Mouse (Mus musculus) lung, postnatal 14 days (tissue): ENCODE results near the gene Gm10471.
"Not testable (repeated sequence)": the region's sequence is repeated elsewhere in the genome, so short reads cannot be mapped to it uniquely, and the experiment has no call there.

Source experiments
- DNase-seq: peaks from one replicate; pipeline ENCODE4 v3.0.0; 2021

Gm10471 gene

GRCm38 (mm10) chr5:26089191-26089590 is at the start of gene Gm10471:
Gene Gm10471, minus strand, starts transcription at chr5:26089291.
- not testable (repeated sequence) for DNase-seq

GRCm38 (mm10) chr5:26121321-26121720 is 32.2 kb upstream of the Gm10471 start, which contains the start of gene Gm10220:
Gene Gm10220, minus strand, starts transcription at chr5:26121421.
- not testable (repeated sequence) for DNase-seq

- not testable (repeated sequence) for DNase-seq
Observed at GRCm38 (mm10) chr5:26105262-26105661, 16.2 kb upstream of the Gm10471 start, which contains the start of gene 5031410I06Rik. Gene 5031410I06Rik, minus strand, starts transcription at chr5:26105362.

GRCm38 (mm10) chr5:26079023-26079422 is 10.1 kb downstream of the Gm10471 start:
- not testable (repeated sequence) for DNase-seq

GRCm38 (mm10) chr5:26070716-26071115 is 18.4 kb downstream of the Gm10471 start:
- no peak for DNase-seq

- not testable (repeated sequence) for DNase-seq
Observed at GRCm38 (mm10) chr5:26058481-26058880, 30.6 kb downstream of the Gm10471 start, which contains the start of gene Gm7347. Gene Gm7347, minus strand, starts transcription at chr5:26058581.

- DNase-seq = not testable (repeated sequence)
Observed at GRCm38 (mm10) chr5:26039458-26039857, 49.6 kb downstream of the Gm10471 start, which contains the start of gene Speer4a. Gene Speer4a, minus strand, starts transcription at chr5:26039558.
